Mouse (Mus musculus): ENCODE measurements around the gene Cyp4f39. TPM values are rescaled to one million over a fixed set of nuclear protein-coding genes. Genes with fewer than 3 reads are reported as not detected.
"Not testable (repeated sequence)": the region's sequence is repeated elsewhere in the genome, so short reads cannot be mapped to it uniquely, and the experiment has no call there.

The Cyp4f39 gene
- polyA plus RNA-seq, 2 experiments, result 5.5 to 14.0 TPM

DNA sequence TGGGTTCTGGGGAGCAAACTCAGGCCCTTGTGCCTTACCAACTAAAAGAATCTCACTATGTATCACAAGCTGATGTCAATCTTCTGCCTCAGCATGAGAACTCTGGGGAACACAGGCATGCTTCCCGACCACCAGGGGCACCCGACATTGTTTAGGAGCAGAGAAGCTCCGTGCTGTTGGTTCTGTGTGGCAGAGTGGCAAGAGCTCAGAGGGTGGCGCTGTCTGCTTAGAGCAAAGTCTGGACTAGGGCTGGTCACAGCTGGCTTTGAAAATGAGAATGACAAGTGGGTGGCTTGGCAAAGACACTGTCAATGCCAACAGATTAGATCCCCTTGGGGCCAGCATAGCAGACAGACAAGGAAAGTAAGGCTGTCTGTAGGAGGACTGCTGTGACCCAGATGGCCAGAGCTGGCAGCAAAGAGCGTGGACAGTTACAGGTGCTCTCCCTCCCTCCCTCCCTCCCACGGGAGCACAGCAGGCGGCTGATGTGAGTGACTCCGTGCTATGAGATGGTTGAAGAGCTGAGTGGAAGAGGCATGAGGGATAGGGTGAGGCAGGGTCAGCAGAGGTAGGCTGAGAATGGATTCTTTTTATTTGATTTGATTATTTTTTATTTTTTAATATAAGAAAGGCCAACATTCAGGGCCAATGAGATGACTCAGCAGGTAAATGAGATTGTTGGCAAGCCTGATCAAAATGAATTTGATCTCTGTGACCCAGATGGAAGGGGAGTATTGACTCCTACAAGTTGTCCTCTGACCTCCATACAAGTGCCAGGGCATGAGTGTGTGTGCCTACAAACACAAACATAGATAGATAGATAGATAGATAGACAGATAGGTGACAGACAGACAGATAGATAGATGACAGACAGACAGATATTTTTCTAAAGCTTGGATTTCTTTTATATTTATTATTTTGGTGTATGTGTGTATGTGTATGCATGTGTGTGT, 27.3 kb downstream of the Cyp4f39 start:
- no peak for ATAC-seq (ENCODE audit: low FRiP score, low read depth)
- no peaks in the 10 kb centered on the region for H3K9me3 ChIP-seq (ENCODE audit: control insufficient read depth, low read length)
- H3K9ac ChIP-seq (ENCODE audit: low read depth, low read length, severe bottlenecking), result no peak overlapping the region
- H3K4me1 ChIP-seq (ENCODE audit: control insufficient read depth, insufficient read depth, low read length), result 0 out of 2 replicates have a peak, but pooled peaks cover 3% of the 10 kb centered on the region
- no peak for TF ChIP-seq POLR2A (IDR thresholded peaks at IDR 0.05; ENCODE audit: borderline replicate concordance, extremely low read depth, insufficient read depth, insufficient read length)
- H3K27ac ChIP-seq (replicated peaks; ENCODE audit: low read depth, low read length), result no peak overlapping the region
- H3K27me3 ChIP-seq (ENCODE audit: control insufficient read depth, insufficient read depth, low read length), result no peaks in the 10 kb centered on the region; the same call in 1 of the 2 replicates
- no peak for DNase-seq (ENCODE audit: low spot score)
- 22% methylated on average over 8 of the region's 8 CpGs for WGBS
- no peak overlapping the region for H3K4me3 ChIP-seq (replicated peaks; ENCODE audit: low read length)
- no peaks in the 10 kb centered on the region for H3K36me3 ChIP-seq (ENCODE audit: control insufficient read depth, insufficient read depth, low read length)
- H3K4me2 ChIP-seq (replicated peaks; ENCODE audit: low read depth, low read length, severe bottlenecking), result no peak overlapping the region

DNA sequence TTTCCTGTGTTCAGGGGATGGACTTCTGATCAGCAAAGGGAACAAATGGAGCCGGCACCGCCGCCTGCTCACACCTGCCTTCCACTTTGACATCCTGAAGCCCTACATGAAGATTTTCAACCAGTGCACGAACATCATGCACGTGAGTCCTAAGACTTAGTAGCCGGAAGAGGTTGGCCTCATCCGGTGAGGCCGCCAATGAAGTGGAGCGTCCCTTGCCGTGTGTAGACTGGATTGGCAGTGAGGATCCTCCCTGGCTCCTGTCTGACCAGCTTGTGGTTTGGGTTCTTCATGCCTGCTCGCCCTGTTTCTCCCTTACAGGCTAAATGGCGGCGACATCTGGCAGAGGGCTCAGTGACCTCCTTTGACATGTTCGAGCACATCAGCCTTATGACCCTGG, 29.2 kb downstream of the Cyp4f39 start:
- WGBS, result 76% methylated on average over 14 of the region's 14 CpGs
- Histone ChIP-seq H3K9me3 (ENCODE audit: control insufficient read depth, low read length) (no peaks in the 10 kb centered on the region), H3K4me1 (ENCODE audit: control insufficient read depth, insufficient read depth, low read length) (0 out of 2 replicates have a peak, but pooled peaks cover 3% of the 10 kb centered on the region), H3K4me3 (replicated peaks; ENCODE audit: low read length) (no peak overlapping the region), H3K36me3 (ENCODE audit: control insufficient read depth, insufficient read depth, low read length) (no peaks in the 10 kb centered on the region), H3K27me3 (ENCODE audit: control insufficient read depth, insufficient read depth, low read length) (no peaks in the 10 kb centered on the region; the same call in 1 of the 2 replicates), H3K9ac (ENCODE audit: low read depth, low read length, severe bottlenecking) (no peak overlapping the region), H3K4me2 (replicated peaks; ENCODE audit: low read depth, low read length, severe bottlenecking) (no peak overlapping the region), H3K27ac (replicated peaks; ENCODE audit: low read depth, low read length) (no peak overlapping the region)
- DNase-seq (ENCODE audit: low spot score), result no peak
- no peak for ATAC-seq (ENCODE audit: low FRiP score, low read depth)
- no peak for TF ChIP-seq POLR2A (IDR thresholded peaks at IDR 0.05; ENCODE audit: borderline replicate concordance, extremely low read depth, insufficient read depth, insufficient read length)

DNA sequence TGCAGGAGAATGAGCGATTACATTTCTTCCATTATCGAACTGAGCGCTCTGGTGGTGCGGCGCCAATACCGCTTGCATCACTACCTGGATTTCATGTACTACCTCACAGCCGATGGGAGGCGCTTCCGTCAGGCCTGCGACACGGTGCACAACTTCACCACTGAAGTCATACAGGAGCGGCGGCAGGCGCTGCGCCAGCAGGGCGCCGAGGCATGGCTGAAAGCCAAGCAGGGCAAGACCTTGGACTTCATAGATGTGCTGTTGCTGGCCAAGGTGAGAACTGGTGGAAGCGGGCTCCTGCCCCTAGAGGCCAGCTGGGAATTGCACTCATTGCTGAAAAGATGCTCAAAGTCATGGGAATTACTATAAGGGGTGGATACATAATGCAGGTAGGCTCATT, 30.7 kb downstream of the Cyp4f39 start:
- no peaks in the 10 kb centered on the region; the same call in 1 of the 2 replicates for H3K27me3 ChIP-seq (ENCODE audit: control insufficient read depth, insufficient read depth, low read length)
- no peak overlapping the region; the same call in 1 of the 2 replicates for H3K4me3 ChIP-seq (replicated peaks; ENCODE audit: low read length)
- no peak overlapping the region for H3K27ac ChIP-seq (replicated peaks; ENCODE audit: low read depth, low read length)
- ATAC-seq (ENCODE audit: low FRiP score, low read depth) (no peak), DNase-seq (ENCODE audit: low spot score) (peak; percentile 32)
- 0 out of 2 replicates have a peak, but pooled peaks cover 3% of the 10 kb centered on the region for H3K4me1 ChIP-seq (ENCODE audit: control insufficient read depth, insufficient read depth, low read length)
- H3K36me3 ChIP-seq (ENCODE audit: control insufficient read depth, insufficient read depth, low read length), result no peaks in the 10 kb centered on the region
- H3K9ac ChIP-seq (ENCODE audit: low read depth, low read length, severe bottlenecking), result no peak overlapping the region
- peak overlapping the region; percentile 25 for H3K4me2 ChIP-seq (replicated peaks; ENCODE audit: low read depth, low read length, severe bottlenecking)
- no peaks in the 10 kb centered on the region for H3K9me3 ChIP-seq (ENCODE audit: control insufficient read depth, low read length)
- 18% methylated on average over 18 of the region's 18 CpGs for WGBS
- no peak for TF ChIP-seq POLR2A (IDR thresholded peaks at IDR 0.05; ENCODE audit: borderline replicate concordance, extremely low read depth, insufficient read depth, insufficient read length)

DNA sequence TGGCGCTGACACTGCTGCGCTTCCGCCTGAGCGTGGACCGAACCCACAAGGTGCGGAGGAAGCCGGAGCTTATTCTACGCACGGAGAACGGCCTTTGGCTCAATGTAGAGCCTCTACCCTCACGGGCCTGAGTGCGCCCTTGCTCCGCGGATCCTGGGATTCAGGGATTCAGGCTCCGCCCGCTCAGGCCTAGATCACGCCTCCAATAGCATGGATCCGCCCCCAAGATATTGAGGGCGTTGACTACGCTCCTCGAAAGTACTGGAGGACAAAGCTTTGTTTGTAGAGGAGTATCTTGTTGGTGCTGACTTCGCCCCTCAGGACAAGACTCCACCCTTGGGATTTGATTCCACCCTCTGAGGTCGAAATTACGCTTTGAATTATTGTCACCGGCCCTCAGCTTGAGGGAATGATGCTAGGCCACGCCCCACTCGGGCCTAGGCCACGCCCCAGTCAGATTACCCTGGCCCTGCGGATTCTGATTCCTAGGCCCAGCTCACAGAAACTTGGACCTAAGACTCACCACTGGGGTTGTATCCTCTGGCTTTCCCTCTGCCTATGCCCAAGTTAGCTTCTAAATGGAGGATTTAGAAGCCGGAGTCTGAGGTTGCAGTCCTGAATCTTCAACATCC, 39.9 kb downstream of the Cyp4f39 start:
- 9% methylated on average over 29 of the region's 30 CpGs for WGBS
- Histone ChIP-seq H3K36me3 (ENCODE audit: control insufficient read depth, insufficient read depth, low read length) (no peaks in the 10 kb centered on the region), H3K27ac (replicated peaks; ENCODE audit: low read depth, low read length) (no peak overlapping the region), H3K9ac (ENCODE audit: low read depth, low read length, severe bottlenecking) (no peak overlapping the region), H3K4me3 (replicated peaks; ENCODE audit: low read length) (peak overlapping the region; percentile 24), H3K9me3 (ENCODE audit: control insufficient read depth, low read length) (no peaks in the 10 kb centered on the region), H3K4me2 (replicated peaks; ENCODE audit: low read depth, low read length, severe bottlenecking) (peak overlapping the region; percentile 41), H3K27me3 (ENCODE audit: control insufficient read depth, insufficient read depth, low read length) (no peaks in the 10 kb centered on the region), H3K4me1 (ENCODE audit: control insufficient read depth, insufficient read depth, low read length) (no peaks in the 10 kb centered on the region)
- DNase-seq (ENCODE audit: low spot score), result peak; percentile 38
- no peak for ATAC-seq (ENCODE audit: low FRiP score, low read depth)
- TF ChIP-seq POLR2A (IDR thresholded peaks at IDR 0.05; ENCODE audit: borderline replicate concordance, extremely low read depth, insufficient read depth, insufficient read length), result no peak

DNA sequence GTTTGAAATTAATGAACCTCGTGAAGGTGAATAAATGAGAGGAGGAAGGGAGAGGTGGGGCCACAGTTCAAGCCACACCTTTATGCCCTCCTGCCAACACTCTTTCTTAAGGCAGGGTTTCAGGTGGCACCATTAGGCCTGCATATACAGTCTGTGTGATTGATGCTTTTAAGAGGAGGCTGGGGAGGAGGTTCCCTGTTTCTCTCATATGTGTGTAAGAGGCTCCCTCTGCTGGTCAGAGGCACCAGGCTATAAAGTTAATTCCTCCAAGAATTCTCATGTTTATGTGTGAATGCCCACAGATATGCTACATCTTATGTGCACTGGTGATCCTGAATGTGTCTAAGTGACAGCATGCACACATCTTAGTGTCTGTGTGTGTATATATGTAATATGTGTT, 42.1 kb downstream of the Cyp4f39 start:
- Histone ChIP-seq H3K9ac (ENCODE audit: low read depth, low read length, severe bottlenecking) (no peak overlapping the region), H3K36me3 (ENCODE audit: control insufficient read depth, insufficient read depth, low read length) (no peaks in the 10 kb centered on the region), H3K4me3 (replicated peaks; ENCODE audit: low read length) (no peak overlapping the region), H3K4me2 (replicated peaks; ENCODE audit: low read depth, low read length, severe bottlenecking) (no peak overlapping the region), H3K9me3 (ENCODE audit: control insufficient read depth, low read length) (no peaks in the 10 kb centered on the region), H3K27ac (replicated peaks; ENCODE audit: low read depth, low read length) (no peak overlapping the region), H3K27me3 (ENCODE audit: control insufficient read depth, insufficient read depth, low read length) (no peaks in the 10 kb centered on the region), H3K4me1 (ENCODE audit: control insufficient read depth, insufficient read depth, low read length) (no peaks in the 10 kb centered on the region)
- WGBS, result 26% methylated on average over 1 of the region's 1 CpGs
- peak; percentile 75 for ATAC-seq (ENCODE audit: low FRiP score, low read depth)
- peak; percentile 85 for DNase-seq (ENCODE audit: low spot score)
- TF ChIP-seq POLR2A (IDR thresholded peaks at IDR 0.05; ENCODE audit: borderline replicate concordance, extremely low read depth, insufficient read depth, insufficient read length), result no peak

DNA sequence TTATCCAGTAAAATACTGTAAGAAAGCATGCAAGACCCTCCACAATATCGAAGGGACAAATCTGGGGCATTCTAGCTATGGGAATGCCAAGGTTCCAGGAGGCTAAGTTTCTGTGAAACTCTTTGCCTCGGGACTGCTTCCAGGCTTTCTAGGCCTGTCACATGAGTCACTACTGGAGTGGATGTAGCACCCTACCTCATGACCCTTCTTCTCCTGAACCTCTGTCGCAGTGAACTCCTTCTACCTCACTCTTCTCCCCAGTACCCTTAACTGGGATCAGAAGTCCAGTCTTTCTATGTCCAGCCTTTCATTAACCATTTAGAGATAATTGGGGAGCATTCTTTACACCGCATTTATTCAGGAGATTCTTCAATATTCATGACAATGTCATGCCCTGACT, 48.0 kb downstream of the Cyp4f39 start:
- not testable (repeated sequence) for DNase-seq (ENCODE audit: low spot score); H3K36me3 ChIP-seq (ENCODE audit: control insufficient read depth, insufficient read depth, low read length); H3K9ac ChIP-seq (ENCODE audit: low read depth, low read length, severe bottlenecking); H3K9me3 ChIP-seq (ENCODE audit: control insufficient read depth, low read length); H3K27ac ChIP-seq (replicated peaks; ENCODE audit: low read depth, low read length); H3K4me1 ChIP-seq (ENCODE audit: control insufficient read depth, insufficient read depth, low read length); H3K27me3 ChIP-seq (ENCODE audit: control insufficient read depth, insufficient read depth, low read length); H3K4me3 ChIP-seq (replicated peaks; ENCODE audit: low read length); ATAC-seq (ENCODE audit: low FRiP score, low read depth); H3K4me2 ChIP-seq (replicated peaks; ENCODE audit: low read depth, low read length, severe bottlenecking)
- 79% methylated on average over 4 of the region's 4 CpGs for WGBS
